Mouse (Mus musculus) erythroid progenitor cell, adult 5-6 weeks (primary cell): ENCODE measurements at regions not wholly inside any gene's neighbourhood (a gene's known extent, or its start where the extent isn't known, plus 50 kb on each side); places are given as distances from the start of the nearest gene placed in this dataset.

ENCODE experiments used
- ATAC-seq: replicated peaks from 2 replicates; pipeline ENCODE4 v1.8.0; 2016; ENCODE audit warnings: moderate number of reproducible peaks, mild to moderate bottlenecking, moderate TSS enrichment, inconsistent platforms; ENCODE audit not compliant: poor library complexity, low FRiP score, severe bottlenecking

GRCm38 (mm10) chr16:30155486-30156246 is 91.5 kb downstream of the Hes1 start:
- no peak for ATAC-seq

- no peak for ATAC-seq
Measured at GRCm38 (mm10) chr16:30158184-30158583, 94.0 kb downstream of the Hes1 start.

GRCm38 (mm10) chr16:30160399-30160798 is 96.2 kb downstream of the Hes1 start:
- no peak for ATAC-seq

GRCm38 (mm10) chr16:30163303-30163702 is 99.1 kb downstream of the Hes1 start:
- no peak for ATAC-seq

- no peak for ATAC-seq
Measured at GRCm38 (mm10) chr16:30165667-30166180, 101.5 kb downstream of the Hes1 start.

GRCm38 (mm10) chr16:30171381-30172079 is 95.8 kb downstream of the Cpn2 start:
- ATAC-seq, result no peak

GRCm38 (mm10) chr16:30172136-30172731 is 95.1 kb downstream of the Cpn2 start:
- ATAC-seq, result no peak

GRCm38 (mm10) chr16:30172798-30173202 is 94.5 kb downstream of the Cpn2 start:
- no peak for ATAC-seq

- ATAC-seq, result no peak
Measured at GRCm38 (mm10) chr16:30173953-30174874, 93.1 kb downstream of the Cpn2 start.

GRCm38 (mm10) chr16:30176306-30176705 is 91.0 kb downstream of the Cpn2 start:
- ATAC-seq, result no peak

- ATAC-seq, result no peak
Measured at GRCm38 (mm10) chr16:30177769-30178168, 89.5 kb downstream of the Cpn2 start.

- no peak; the same call in 1 of the 2 replicates for ATAC-seq
Measured at GRCm38 (mm10) chr16:30178596-30178995, 88.7 kb downstream of the Cpn2 start.

GRCm38 (mm10) chr16:30179504-30179976 is 87.8 kb downstream of the Cpn2 start:
- no peak for ATAC-seq

GRCm38 (mm10) chr16:30181116-30181515 is 86.2 kb downstream of the Cpn2 start:
- no peak for ATAC-seq

GRCm38 (mm10) chr16:30184591-30185265 is 82.6 kb downstream of the Cpn2 start:
- no peak for ATAC-seq

GRCm38 (mm10) chr16:30185707-30186106 is 81.6 kb downstream of the Cpn2 start:
- ATAC-seq, result no peak

- ATAC-seq, result no peak
Measured at GRCm38 (mm10) chr16:30186201-30186700, 81.0 kb downstream of the Cpn2 start.

GRCm38 (mm10) chr16:30186701-30187270 is 80.5 kb downstream of the Cpn2 start:
- no peak for ATAC-seq
